Mouse (Mus musculus) liver, embryonic 16.5 days (tissue): Measurements from ENCODE around the gene Zyx. TPM values are rescaled to one million over a fixed set of nuclear protein-coding genes. Genes with fewer than 3 reads are reported as not detected.

ENCODE experiments used
- ATAC-seq: fragments of 200-750 bp; cut with Nextera tagmentation; 2 replicates; pipeline ENCODE4 v1.8.0; 2017; ENCODE audit warnings: low read depth, mild to moderate bottlenecking, moderate number of reproducible peaks, moderate library complexity
- H3K27ac ChIP-seq: fragments of 300-500 bp; sonication (generic); 2 replicates; pipeline ENCODE4 v1.5.1; 2014; ENCODE audit warnings: mild to moderate bottlenecking, low read length
- H3K27me3 ChIP-seq: fragments of 300-500 bp; sonication (generic); 2 replicates; pipeline ENCODE4 v1.6.1; 2014; ENCODE audit warnings: low read depth, low read length, mixed read lengths; ENCODE audit not compliant: control insufficient read depth, insufficient read depth
- H3K36me3 ChIP-seq: fragments of 300-500 bp; sonication (generic); 2 replicates; pipeline ENCODE4 v1.6.1; 2014; ENCODE audit warnings: mild to moderate bottlenecking; ENCODE audit not compliant: control insufficient read depth, insufficient read depth
- H3K4me1 ChIP-seq: fragments of 300-500 bp; sonication (generic); 2 replicates; pipeline ENCODE4 v1.6.1; 2014; ENCODE audit warnings: low read depth, low read length, mixed read lengths; ENCODE audit not compliant: control insufficient read depth
- H3K4me2 ChIP-seq: fragments of 300-500 bp; sonication (generic); 2 replicates; pipeline ENCODE4 v1.6.1; 2014; ENCODE audit warnings: low read depth, low read length, mixed read lengths
- H3K4me3 ChIP-seq: fragments of 300-500 bp; sonication (generic); 2 replicates; pipeline ENCODE4 v1.5.1; 2014; ENCODE audit warnings: low read depth, mild to moderate bottlenecking, low read length
- H3K9ac ChIP-seq: fragments of 300-500 bp; sonication (generic); 2 replicates; pipeline ENCODE4 v1.6.1; 2014; ENCODE audit warnings: low read depth, low read length
- H3K9me3 ChIP-seq: fragments of 300-500 bp; sonication (generic); replicated peaks from 2 replicates; pipeline ENCODE4 v1.6.1; 2016; ENCODE audit warnings: low read length; ENCODE audit not compliant: control insufficient read depth
- WGBS: fragments of 180-500 bp; shearing (Covaris S2); extraction: QIAGEN DNeasy Blood & Tissue Kit; methylation state at CpG from one replicate; pipeline ENCODE4 v1.1.7; 2014; ENCODE audit not compliant: insufficient replicate concordance; 5-methylcytosine and 5-hydroxymethylcytosine counted together
- polyA plus RNA-seq: library from polyadenylated mRNA; unstranded; fragments of >200 nt; fragmentation: Nextera tagmentation; extraction: Ambion mirVana; gene quantifications from 2 replicates; pipeline ENCODE4 v1.2.1, GENCODE M21; 2015

The Zyx gene
- polyA plus RNA-seq, 1 experiment from 2014 or later = 43.2 TPM

- no peak overlapping the region for H3K27ac ChIP-seq
- H3K9ac ChIP-seq = no peak overlapping the region
- H3K4me1 ChIP-seq = peaks cover 16% of the 10 kb centered on the region
- H3K9me3 ChIP-seq = no peaks in the 10 kb centered on the region
- 41% methylated on average over 12 of the region's 12 CpGs for WGBS
- H3K36me3 ChIP-seq = no peaks in the 10 kb centered on the region
- peak overlapping the region; percentile 66; the same call in 1 of the 2 replicates for H3K4me2 ChIP-seq
- H3K4me3 ChIP-seq = no peak overlapping the region
- ATAC-seq = no peak
- no peaks in the 10 kb centered on the region; the same call in 1 of the 2 replicates for H3K27me3 ChIP-seq
Measured at GRCm38 (mm10) chr6:42348281-42349005, 987 bp upstream of the Zyx start.

GRCm38 (mm10) chr6:42349006-42349425 is 414 bp upstream of the Zyx start:
- H3K4me1 ChIP-seq = peaks cover 18% of the 10 kb centered on the region
- WGBS = under 1% methylated on average over 11 of the region's 11 CpGs

GRCm38 (mm10) chr6:42350021-42350967 is 864 bp downstream of the Zyx start:
- Histone ChIP-seq H3K4me1 (peaks cover 26% of the 10 kb centered on the region), H3K9me3 (no peaks in the 10 kb centered on the region), H3K36me3 (no peaks in the 10 kb centered on the region), H3K27me3 (no peaks in the 10 kb centered on the region; the same call in 1 of the 2 replicates), H3K4me2 (peak overlapping the region; percentile 66), H3K4me3 (peak overlapping the region; percentile 72), H3K9ac (peak overlapping the region; percentile 71), H3K27ac (peak overlapping the region; percentile 77)
- WGBS = under 1% methylated on average over 53 of the region's 72 CpGs
- ATAC-seq = no peak

More at GRCm38 (mm10) chr6:42349006-42349425, 414 bp upstream of the Zyx start:
- Histone ChIP-seq H3K27ac (peak overlapping the region; percentile 88), H3K36me3 (no peaks in the 10 kb centered on the region), H3K9me3 (no peaks in the 10 kb centered on the region), H3K4me3 (peak overlapping the region; percentile 72), H3K4me2 (peak overlapping the region; percentile 66), H3K27me3 (no peaks in the 10 kb centered on the region; the same call in 1 of the 2 replicates), H3K9ac (peak overlapping the region; percentile 71)
- peak; percentile 25; the same call in 1 of the 2 replicates for ATAC-seq

- peaks cover 26% of the 10 kb centered on the region for H3K4me1 ChIP-seq
- WGBS = 22% methylated on average over 13 of the region's 13 CpGs
Measured at GRCm38 (mm10) chr6:42350968-42351775, 1.7 kb downstream of the Zyx start.

GRCm38 (mm10) chr6:42351776-42352485 is 2.5 kb downstream of the Zyx start:
- peaks cover 8% of the 10 kb centered on the region for H3K36me3 ChIP-seq
- peak overlapping the region; percentile 72 for H3K4me3 ChIP-seq
- WGBS = 27% methylated on average over 7 of the region's 7 CpGs
- H3K27ac ChIP-seq = peak overlapping the region; percentile 60; the same call in 1 of the 2 replicates
- no peaks in the 10 kb centered on the region for H3K9me3 ChIP-seq
- peak overlapping the region; percentile 66 for H3K4me2 ChIP-seq
- no peak overlapping the region for H3K9ac ChIP-seq
- H3K27me3 ChIP-seq = no peaks in the 10 kb centered on the region; the same call in 1 of the 2 replicates
- no peak for ATAC-seq
- peaks cover 26% of the 10 kb centered on the region for H3K4me1 ChIP-seq

More at GRCm38 (mm10) chr6:42350968-42351775, 1.7 kb downstream of the Zyx start:
- H3K4me3 ChIP-seq = peak overlapping the region; percentile 72
- no peaks in the 10 kb centered on the region; the same call in 1 of the 2 replicates for H3K27me3 ChIP-seq
- no peak for ATAC-seq
- no peaks in the 10 kb centered on the region for H3K9me3 ChIP-seq
- peak overlapping the region; percentile 48; the same call in 1 of the 2 replicates for H3K27ac ChIP-seq
- peak overlapping the region; percentile 71 for H3K9ac ChIP-seq
- H3K4me2 ChIP-seq = peak overlapping the region; percentile 66
- H3K36me3 ChIP-seq = peaks cover 4% of the 10 kb centered on the region; the same call in 1 of the 2 replicates

- WGBS = 23% methylated on average over 1 of the region's 1 CpGs
- H3K4me2 ChIP-seq = peak overlapping the region; percentile 66
- peak overlapping the region; percentile 72 for H3K4me3 ChIP-seq
- H3K36me3 ChIP-seq = peaks cover 10% of the 10 kb centered on the region
- H3K4me1 ChIP-seq = peaks cover 26% of the 10 kb centered on the region
- no peaks in the 10 kb centered on the region; the same call in 1 of the 2 replicates for H3K27me3 ChIP-seq
- H3K9ac ChIP-seq = no peak overlapping the region
- no peaks in the 10 kb centered on the region for H3K9me3 ChIP-seq
- no peak for ATAC-seq
- H3K27ac ChIP-seq = peak overlapping the region; percentile 60
Measured at GRCm38 (mm10) chr6:42352486-42352846, 3.0 kb downstream of the Zyx start.

- ATAC-seq = no peak
- Histone ChIP-seq H3K4me2 (peak overlapping the region; percentile 36), H3K4me1 (peaks cover 26% of the 10 kb centered on the region), H3K4me3 (peak overlapping the region; percentile 9; the same call in 1 of the 2 replicates), H3K9ac (no peak overlapping the region), H3K9me3 (no peaks in the 10 kb centered on the region), H3K27me3 (no peaks in the 10 kb centered on the region; the same call in 1 of the 2 replicates), H3K27ac (peak overlapping the region; percentile 60), H3K36me3 (peaks cover 15% of the 10 kb centered on the region)
- WGBS = 11% methylated on average over 8 of the region's 8 CpGs
Measured at GRCm38 (mm10) chr6:42353180-42353579, 3.8 kb downstream of the Zyx start.
